In the genomic region with DNA sequence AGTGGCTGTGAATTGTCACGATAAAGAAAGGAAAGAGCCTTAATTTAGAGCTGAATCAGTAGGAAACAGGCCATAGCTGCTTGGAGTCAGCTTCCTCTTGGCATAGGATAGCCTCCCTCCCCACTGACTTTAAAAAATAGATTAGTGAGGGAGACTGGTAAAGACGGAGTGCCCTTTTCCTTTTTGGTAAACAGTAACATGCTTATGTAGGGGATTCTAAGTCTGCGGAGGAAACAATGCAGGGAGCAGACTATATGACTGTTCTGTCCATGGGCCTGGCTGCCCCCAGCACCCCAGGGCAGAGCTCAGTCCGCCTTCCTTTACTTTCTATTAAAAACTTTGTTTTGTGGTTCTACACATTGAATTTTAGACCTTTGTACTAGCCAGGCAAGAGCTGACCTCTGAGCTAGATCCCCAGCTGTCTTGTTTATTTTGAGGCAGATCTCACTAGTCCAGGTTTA, we compare ENCODE assay signal across 12 mouse cellular contexts. TPM values are rescaled to one million over a fixed set of nuclear protein-coding genes. Genes with fewer than 3 reads are reported as not detected.
DNase-seq lines count a peak whose midpoint lies in the region; ATAC-seq lines count a peak whose summit lies in the region.
"Had no signal": no experiment of that assay in that cellular context is flagged by ENCODE, and none has a peak within 500 bp of the region (broad histone marks: within the 10 kb centered on the region; RNA-seq: fewer than 3 reads in every experiment).

No protein-coding gene starts in this region.

- 74% methylated on average over 4 of the region's 4 CpGs for WGBS in lung, embryonic 15.5 days
- WGBS in heart, embryonic 13.5 days, result 61% methylated on average over 4 of the region's 4 CpGs
- 83% methylated on average over 4 of the region's 4 CpGs for WGBS in kidney, embryonic 16.5 days
- WGBS in stomach, embryonic 15.5 days, result 77% methylated on average over 4 of the region's 4 CpGs
- WGBS in hindbrain, embryonic 10.5 days, result 88% methylated on average over 4 of the region's 4 CpGs

- peak overlapping the region; percentile 54 for H3K27ac ChIP-seq in lung, embryonic 15.5 days
- peak overlapping the region; percentile 70 for H3K27ac ChIP-seq in heart, embryonic 13.5 days (replicated peaks)
- peak overlapping the region; percentile 84 for H3K27ac ChIP-seq in kidney, embryonic 16.5 days (ENCODE audit: low read length)
- peak overlapping the region; percentile 31; the same call in 1 of the 2 replicates for H3K27ac ChIP-seq in stomach, embryonic 15.5 days
- H3K27ac ChIP-seq in hindbrain, embryonic 10.5 days, result no peak overlapping the region
- H3K27ac ChIP-seq: midbrain, embryonic 12.5 days had no signal

- no peak for DNase-seq in lung, postnatal 36 days
- DNase-seq in cerebellum, adult 11 months, result no peak
- no peak for DNase-seq in hindbrain, embryonic 10.5 days (ENCODE audit: low spot score)
- DNase-seq in left cerebral cortex, adult 9 months (ENCODE audit: low spot score in 2 of 2), result no peak
- DNase-seq: gastrocnemius, postnatal 25 days; left cerebral cortex, postnatal 4 days; thymus, postnatal 36 days had no signal

- no peak overlapping the region for H3K4me3 ChIP-seq in lung, embryonic 15.5 days
- no peak overlapping the region for H3K4me3 ChIP-seq in heart, embryonic 13.5 days
- H3K4me3 ChIP-seq in kidney, embryonic 16.5 days (ENCODE audit: low read length), result no peak overlapping the region
- H3K4me3 ChIP-seq in stomach, embryonic 15.5 days (replicated peaks), result no peak overlapping the region
- H3K4me3 ChIP-seq in hindbrain, embryonic 10.5 days, result no peak overlapping the region
- H3K4me3 ChIP-seq: midbrain, embryonic 12.5 days had no signal

- no peak overlapping the region for H3K9ac ChIP-seq in lung, embryonic 15.5 days
- no peak overlapping the region for H3K9ac ChIP-seq in heart, embryonic 13.5 days
- H3K9ac ChIP-seq in kidney, embryonic 16.5 days (replicated peaks; ENCODE audit: low read length), result no peak overlapping the region
- H3K9ac ChIP-seq in stomach, embryonic 15.5 days, result no peak overlapping the region
- H3K9ac ChIP-seq: midbrain, embryonic 12.5 days had no signal

- no peaks in the 10 kb centered on the region for H3K9me3 ChIP-seq in lung, embryonic 15.5 days
- H3K9me3 ChIP-seq in heart, embryonic 13.5 days, result no peaks in the 10 kb centered on the region
- 0 out of 2 replicates have a peak, but pooled peaks cover under 1% of the 10 kb centered on the region for H3K9me3 ChIP-seq in kidney, embryonic 16.5 days (ENCODE audit: low read length)
- no peaks in the 10 kb centered on the region for H3K9me3 ChIP-seq in stomach, embryonic 15.5 days
- H3K9me3 ChIP-seq in hindbrain, embryonic 10.5 days, result no peaks in the 10 kb centered on the region
- H3K9me3 ChIP-seq: midbrain, embryonic 12.5 days had no signal

- H3K4me1 ChIP-seq in lung, embryonic 15.5 days, result peaks cover 6% of the 10 kb centered on the region; the same call in 1 of the 2 replicates
- peaks cover 42% of the 10 kb centered on the region for H3K4me1 ChIP-seq in heart, embryonic 13.5 days
- 0 out of 2 replicates have a peak, but pooled peaks cover 4% of the 10 kb centered on the region for H3K4me1 ChIP-seq in kidney, embryonic 16.5 days (ENCODE audit: insufficient read depth, low read length)
- no peaks in the 10 kb centered on the region for H3K4me1 ChIP-seq in stomach, embryonic 15.5 days
- H3K4me1 ChIP-seq in hindbrain, embryonic 10.5 days (replicated peaks), result no peaks in the 10 kb centered on the region
- H3K4me1 ChIP-seq: midbrain, embryonic 12.5 days had no signal

- H3K36me3 ChIP-seq in lung, embryonic 15.5 days, result peaks cover 63% of the 10 kb centered on the region
- H3K36me3 ChIP-seq in heart, embryonic 13.5 days, result peaks cover 82% of the 10 kb centered on the region
- H3K36me3 ChIP-seq in kidney, embryonic 16.5 days (ENCODE audit: insufficient read depth, low read length), result peaks cover 45% of the 10 kb centered on the region
- H3K36me3 ChIP-seq in stomach, embryonic 15.5 days, result peaks cover 12% of the 10 kb centered on the region
- peaks cover 100% of the 10 kb centered on the region for H3K36me3 ChIP-seq in hindbrain, embryonic 10.5 days

- no peaks in the 10 kb centered on the region for H3K27me3 ChIP-seq in lung, embryonic 15.5 days
- no peaks in the 10 kb centered on the region for H3K27me3 ChIP-seq in heart, embryonic 13.5 days (replicated peaks)
- no peaks in the 10 kb centered on the region for H3K27me3 ChIP-seq in kidney, embryonic 16.5 days (ENCODE audit: insufficient read depth, low read length)
- H3K27me3 ChIP-seq in stomach, embryonic 15.5 days (replicated peaks), result no peaks in the 10 kb centered on the region
- H3K27me3 ChIP-seq in hindbrain, embryonic 10.5 days (ENCODE audit: insufficient read depth, poor library complexity, severe bottlenecking), result no peaks in the 10 kb centered on the region
- H3K27me3 ChIP-seq: midbrain, embryonic 12.5 days had no signal

- peak; percentile 75 for ATAC-seq in lung, embryonic 15.5 days (ENCODE audit: borderline replicate concordance, extremely low read depth, low FRiP score, low TSS enrichment)
- ATAC-seq in heart, embryonic 13.5 days (ENCODE audit: extremely low read depth, insufficient number of reproducible peaks, low FRiP score, low TSS enrichment), result peak; percentile 44; the same call in 1 of the 2 replicates
- peak; percentile 69; the same call in 1 of the 2 replicates for ATAC-seq in kidney, embryonic 16.5 days (ENCODE audit: low FRiP score, low TSS enrichment)
- no peak for ATAC-seq in stomach, embryonic 15.5 days (ENCODE audit: insufficient read depth, low FRiP score, low read depth)

- H3K4me2 ChIP-seq in lung, embryonic 15.5 days, result no peak overlapping the region
- no peak overlapping the region for H3K4me2 ChIP-seq in heart, embryonic 13.5 days
- H3K4me2 ChIP-seq in kidney, embryonic 16.5 days (replicated peaks; ENCODE audit: low read depth, low read length), result no peak overlapping the region
- H3K4me2 ChIP-seq in stomach, embryonic 15.5 days, result no peak overlapping the region
- H3K4me2 ChIP-seq: midbrain, embryonic 12.5 days had no signal

RNA-seq across cellular contexts. Expression of a gene that starts 56.4 kb away (rescaled TPM):
- 110 and 121 TPM in 2 replicates for polyA plus RNA-seq in lung, embryonic 15.5 days (2015; fragmentation: Nextera tagmentation; extraction: Ambion mirVana)
- 61.2 and 61.9 TPM in 2 replicates for polyA plus RNA-seq in heart, embryonic 13.5 days (2015; fragmentation: Nextera tagmentation; extraction: Ambion mirVana)
- polyA plus RNA-seq in kidney, embryonic 16.5 days (2015; fragmentation: Nextera tagmentation; extraction: Ambion mirVana), result 123 and 127 TPM in 2 replicates
- 79.7 and 87.3 TPM in 2 replicates for polyA plus RNA-seq in stomach, embryonic 15.5 days (2015; fragmentation: Nextera tagmentation; extraction: Ambion mirVana)
- polyA plus RNA-seq in hindbrain, embryonic 10.5 days (2016; fragmentation: Nextera tagmentation; extraction: Ambion mirVana), result 145 and 157 TPM in 2 replicates

RNA-seq across cellular contexts. Expression of a gene that starts 58.4 kb away (rescaled TPM):
- 14.4 TPM in 2 replicates for polyA plus RNA-seq in lung, embryonic 15.5 days (2015; fragmentation: Nextera tagmentation; extraction: Ambion mirVana)
- polyA plus RNA-seq in heart, embryonic 13.5 days (2015; fragmentation: Nextera tagmentation; extraction: Ambion mirVana), result 7.8 and 8.4 TPM in 2 replicates
- polyA plus RNA-seq in kidney, embryonic 16.5 days (2015; fragmentation: Nextera tagmentation; extraction: Ambion mirVana), result 14.5 and 14.7 TPM in 2 replicates
- polyA plus RNA-seq in stomach, embryonic 15.5 days (2015; fragmentation: Nextera tagmentation; extraction: Ambion mirVana), result 13.9 and 16.1 TPM in 2 replicates
- polyA plus RNA-seq in hindbrain, embryonic 10.5 days (2016; fragmentation: Nextera tagmentation; extraction: Ambion mirVana), result 15.4 and 18.0 TPM in 2 replicates
